In the genomic region with DNA sequence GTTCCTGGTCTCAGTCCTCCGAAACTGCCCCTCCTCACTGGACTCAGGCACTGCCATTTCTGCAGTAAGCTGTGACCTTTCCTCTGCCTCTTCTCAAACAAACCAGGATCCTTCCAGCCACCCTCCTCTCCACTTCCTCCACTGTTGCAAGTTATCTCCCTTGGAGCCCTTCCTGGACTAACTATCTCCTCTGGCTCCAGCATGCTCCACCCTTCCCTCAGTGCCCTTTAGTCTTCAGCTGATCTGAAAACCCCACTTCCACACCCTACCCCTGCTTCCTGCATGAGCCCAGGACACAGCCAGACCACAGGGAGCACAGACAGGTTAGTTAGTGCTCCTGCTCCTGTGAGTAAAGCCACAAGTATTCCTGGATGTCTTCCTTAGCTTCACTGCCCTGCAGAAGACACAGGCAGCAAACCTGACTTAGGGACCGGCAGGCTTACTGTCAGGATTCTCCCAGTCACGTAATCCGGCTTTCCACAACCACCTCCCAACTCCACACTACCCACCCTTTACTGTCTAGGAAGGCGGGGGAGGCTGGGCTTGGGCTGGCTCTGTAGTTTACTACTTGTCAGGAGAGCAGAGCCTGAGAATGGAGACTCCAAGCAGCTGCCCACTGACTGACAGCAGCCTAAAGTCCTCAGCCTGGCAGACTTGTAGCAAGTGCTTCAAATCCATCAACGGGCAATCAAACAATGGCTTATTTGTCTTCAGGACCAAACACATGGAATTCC, we compare ENCODE assay signal across 9 mouse cellular contexts. TPM values are rescaled to one million over a fixed set of nuclear protein-coding genes. Genes with fewer than 3 reads are reported as not detected.
DNase-seq lines count a peak whose midpoint lies in the region; ATAC-seq and TF ChIP-seq lines count a peak whose summit lies in the region.
"Had no signal": no experiment of that assay in that cellular context is flagged by ENCODE, and none has a peak within 500 bp of the region (broad histone marks: within the 10 kb centered on the region; RNA-seq: fewer than 3 reads in every experiment).

No protein-coding gene starts in this region.

- 53% methylated on average over 6 of the region's 6 CpGs for WGBS in forebrain, embryonic 10.5 days
- WGBS in intestine, embryonic 15.5 days: 25% methylated on average over 6 of the region's 6 CpGs
- 30% methylated on average over 6 of the region's 6 CpGs for WGBS in neural tube, embryonic 13.5 days

- DNase-seq in testis, postnatal 14 days (ENCODE audit: low spot score): no peak
- no peak for DNase-seq in forebrain, embryonic 10.5 days (ENCODE audit: extremely low spot score, low spot score)
- DNase-seq in thymus, postnatal 36 days: no peak
- DNase-seq in thymus, postnatal 0 days (ENCODE audit: low spot score): no peak

- H3K9ac ChIP-seq in intestine, embryonic 15.5 days: peak overlapping the region; percentile 36
- peak overlapping the region; percentile 99 for H3K9ac ChIP-seq in neural tube, embryonic 13.5 days

- H3K4me2 ChIP-seq in intestine, embryonic 15.5 days (replicated peaks): peak overlapping the region; percentile 78
- peak overlapping the region; percentile 89 for H3K4me2 ChIP-seq in neural tube, embryonic 13.5 days

- TF ChIP-seq CTCF in testis, adult 2 months (IDR thresholded peaks at IDR 0.05; ENCODE audit: control insufficient read depth, insufficient read depth, insufficient replicate concordance, low read depth, low read length): no peak

- H3K27ac ChIP-seq in testis, adult 2 months (ENCODE audit: control insufficient read depth, insufficient read depth, low read depth, low read length): peak overlapping the region; percentile 20; the same call in 1 of the 2 replicates
- no peak overlapping the region for H3K27ac ChIP-seq in forebrain, embryonic 10.5 days
- peak overlapping the region; percentile 76 for H3K27ac ChIP-seq in intestine, embryonic 15.5 days
- H3K27ac ChIP-seq in neural tube, embryonic 13.5 days (replicated peaks): peak overlapping the region; percentile 50

- no peak for TF ChIP-seq POLR2A in testis, adult 2 months (IDR thresholded peaks at IDR 0.05; ENCODE audit: control insufficient read depth, low read depth, low read length)

- H3K4me3 ChIP-seq in testis, adult 2 months (ENCODE audit: control insufficient read depth, low read depth, low read length): no peak overlapping the region
- H3K4me3 ChIP-seq in forebrain, embryonic 10.5 days: peak overlapping the region; percentile 99
- peak overlapping the region; percentile 6 for H3K4me3 ChIP-seq in intestine, embryonic 15.5 days (replicated peaks)
- peak overlapping the region; percentile 100 for H3K4me3 ChIP-seq in neural tube, embryonic 13.5 days

- H3K36me3 ChIP-seq in testis, adult 2 months (ENCODE audit: control insufficient read depth, insufficient read depth, low read length): no peaks in the 10 kb centered on the region
- H3K36me3 ChIP-seq in forebrain, embryonic 10.5 days (replicated peaks): peaks cover 40% of the 10 kb centered on the region
- H3K36me3 ChIP-seq in intestine, embryonic 15.5 days: no peaks in the 10 kb centered on the region
- H3K36me3 ChIP-seq in neural tube, embryonic 13.5 days: 0 out of 2 replicates have a peak, but pooled peaks cover 5% of the 10 kb centered on the region

- H3K9me3 ChIP-seq in forebrain, embryonic 10.5 days: no peaks in the 10 kb centered on the region
- H3K9me3 ChIP-seq in intestine, embryonic 15.5 days: no peaks in the 10 kb centered on the region
- H3K9me3 ChIP-seq in neural tube, embryonic 13.5 days: no peaks in the 10 kb centered on the region

- H3K4me1 ChIP-seq in testis, adult 2 months (ENCODE audit: control insufficient read depth, insufficient read depth, low read length): peaks cover 17% of the 10 kb centered on the region
- H3K4me1 ChIP-seq in forebrain, embryonic 10.5 days: peaks cover 85% of the 10 kb centered on the region
- H3K4me1 ChIP-seq in intestine, embryonic 15.5 days (replicated peaks): peaks cover 56% of the 10 kb centered on the region
- H3K4me1 ChIP-seq in neural tube, embryonic 13.5 days (replicated peaks): peaks cover 70% of the 10 kb centered on the region

- no peaks in the 10 kb centered on the region for H3K27me3 ChIP-seq in testis, adult 2 months (ENCODE audit: control insufficient read depth, insufficient read depth, low read length)
- H3K27me3 ChIP-seq in forebrain, embryonic 10.5 days (ENCODE audit: poor library complexity, severe bottlenecking): no peaks in the 10 kb centered on the region
- no peaks in the 10 kb centered on the region for H3K27me3 ChIP-seq in intestine, embryonic 15.5 days (replicated peaks)
- H3K27me3 ChIP-seq in neural tube, embryonic 13.5 days: no peaks in the 10 kb centered on the region

- peak; percentile 49 for ATAC-seq in intestine, embryonic 15.5 days
- no peak for ATAC-seq in neural tube, embryonic 13.5 days (ENCODE audit: low read depth)
- ATAC-seq in megakaryocyte progenitor cell, adult 5-6 weeks (replicated peaks; ENCODE audit: poor library complexity): no peak

RNA-seq across cellular contexts. Expression of a gene that starts 4.2 kb away (rescaled TPM):
- 548 and 576 TPM in 2 replicates for polyA plus RNA-seq in testis, adult 2 months (2012; rRNA removed)
- polyA plus RNA-seq in forebrain, embryonic 10.5 days (2016; fragmentation: Nextera tagmentation; extraction: Ambion mirVana): 719 and 771 TPM in 2 replicates
- polyA plus RNA-seq in intestine, embryonic 15.5 days (2015; fragmentation: Nextera tagmentation; extraction: Ambion mirVana): 493 and 505 TPM in 2 replicates
- polyA plus RNA-seq in neural tube, embryonic 13.5 days (2015; fragmentation: Nextera tagmentation; extraction: Ambion mirVana): 1,262 and 1,276 TPM in 2 replicates
- total RNA-seq in megakaryocyte progenitor cell, adult 5-6 weeks (2015): 179 TPM in 2 replicates
- 143 and 157 TPM in 2 replicates for total RNA-seq in megakaryocyte progenitor cell, adult 5-6 weeks (2017)
- 603 and 612 TPM in 2 replicates for polyA plus RNA-seq in thymus, postnatal 0 days (2015; fragmentation: Nextera tagmentation; extraction: Ambion mirVana)

RNA-seq across cellular contexts. Expression of a gene that starts 18.3 kb away (rescaled TPM):
- polyA plus RNA-seq in testis, adult 2 months (2012; rRNA removed): 32.4 and 34.0 TPM in 2 replicates
- 93.2 and 94.5 TPM in 2 replicates for polyA plus RNA-seq in forebrain, embryonic 10.5 days (2016; fragmentation: Nextera tagmentation; extraction: Ambion mirVana)
- 143 and 148 TPM in 2 replicates for polyA plus RNA-seq in intestine, embryonic 15.5 days (2015; fragmentation: Nextera tagmentation; extraction: Ambion mirVana)
- polyA plus RNA-seq in neural tube, embryonic 13.5 days (2015; fragmentation: Nextera tagmentation; extraction: Ambion mirVana): 95.6 and 96.7 TPM in 2 replicates
- 64.1 and 65.0 TPM in 2 replicates for total RNA-seq in megakaryocyte progenitor cell, adult 5-6 weeks (2015)
- total RNA-seq in megakaryocyte progenitor cell, adult 5-6 weeks (2017): 105 and 112 TPM in 2 replicates
- polyA plus RNA-seq in thymus, postnatal 0 days (2015; fragmentation: Nextera tagmentation; extraction: Ambion mirVana): 210 and 221 TPM in 2 replicates

RNA-seq across cellular contexts. Expression of a gene that starts 26.1 kb away (rescaled TPM):
- polyA plus RNA-seq in testis, adult 2 months (2012; rRNA removed): 50.6 and 72.2 TPM in 2 replicates
- 1,497 and 1,498 TPM in 2 replicates for polyA plus RNA-seq in forebrain, embryonic 10.5 days (2016; fragmentation: Nextera tagmentation; extraction: Ambion mirVana)
- polyA plus RNA-seq in intestine, embryonic 15.5 days (2015; fragmentation: Nextera tagmentation; extraction: Ambion mirVana): 766 and 860 TPM in 2 replicates
- polyA plus RNA-seq in neural tube, embryonic 13.5 days (2015; fragmentation: Nextera tagmentation; extraction: Ambion mirVana): 1,158 and 1,175 TPM in 2 replicates
- total RNA-seq in megakaryocyte progenitor cell, adult 5-6 weeks (2015): 682 and 726 TPM in 2 replicates
- total RNA-seq in megakaryocyte progenitor cell, adult 5-6 weeks (2017): 483 and 527 TPM in 2 replicates
- 1,265 and 1,278 TPM in 2 replicates for polyA plus RNA-seq in thymus, postnatal 0 days (2015; fragmentation: Nextera tagmentation; extraction: Ambion mirVana)

RNA-seq across cellular contexts. Expression of a gene that starts 34.5 kb away (rescaled TPM):
- 3.3 and 3.8 TPM in 2 replicates for polyA plus RNA-seq in testis, adult 2 months (2012; rRNA removed)
- 8.1 and 8.2 TPM in 2 replicates for polyA plus RNA-seq in forebrain, embryonic 10.5 days (2016; fragmentation: Nextera tagmentation; extraction: Ambion mirVana)
- 6.6 and 8.0 TPM in 2 replicates for polyA plus RNA-seq in intestine, embryonic 15.5 days (2015; fragmentation: Nextera tagmentation; extraction: Ambion mirVana)
- 13.1 and 14.4 TPM in 2 replicates for polyA plus RNA-seq in neural tube, embryonic 13.5 days (2015; fragmentation: Nextera tagmentation; extraction: Ambion mirVana)
- 4.6 and 5.5 TPM in 2 replicates for total RNA-seq in megakaryocyte progenitor cell, adult 5-6 weeks (2015)
- total RNA-seq in megakaryocyte progenitor cell, adult 5-6 weeks (2017): 5.1 and 9.0 TPM in 2 replicates
- polyA plus RNA-seq in thymus, postnatal 0 days (2015; fragmentation: Nextera tagmentation; extraction: Ambion mirVana): 30.0 and 34.5 TPM in 2 replicates

RNA-seq across cellular contexts. Expression of a gene that starts 47.7 kb away (rescaled TPM):
- polyA plus RNA-seq in testis, adult 2 months (2012; rRNA removed): 0.72 and 0.78 TPM in 2 replicates
- polyA plus RNA-seq in forebrain, embryonic 10.5 days (2016; fragmentation: Nextera tagmentation; extraction: Ambion mirVana): 0.19 and 0.20 TPM in 2 replicates
- 2.8 and 3.7 TPM in 2 replicates for polyA plus RNA-seq in intestine, embryonic 15.5 days (2015; fragmentation: Nextera tagmentation; extraction: Ambion mirVana)
- 0.20 TPM in 1 of 2 replicates, not detected in the other for polyA plus RNA-seq in neural tube, embryonic 13.5 days (2015; fragmentation: Nextera tagmentation; extraction: Ambion mirVana)
- not detected in 2 replicates for total RNA-seq in megakaryocyte progenitor cell, adult 5-6 weeks (2015)
- not detected in 2 replicates for total RNA-seq in megakaryocyte progenitor cell, adult 5-6 weeks (2017)
- 206 and 207 TPM in 2 replicates for polyA plus RNA-seq in thymus, postnatal 0 days (2015; fragmentation: Nextera tagmentation; extraction: Ambion mirVana)
- polyA plus RNA-seq: cortical plate, adult 2 months had no signal

Comparison
In these comparisons a context has a peak if more than half of its experiments do, and no peak if none do; other contexts are left out.
1. RNA of a gene that starts 26.1 kb away (polyA plus RNA-seq): 1,497 to 1,498 TPM in forebrain, embryonic 10.5 days, 1,265 to 1,278 TPM in thymus, postnatal 0 days, 1,158 to 1,175 TPM in neural tube, embryonic 13.5 days and 766 to 860 TPM in intestine, embryonic 15.5 days; 50.6 to 72.2 TPM in testis, adult 2 months; every median in the first group is over 10 times any median in the second.